8 mouse cellular contexts compared by ENCODE assay signal in the genomic region with DNA sequence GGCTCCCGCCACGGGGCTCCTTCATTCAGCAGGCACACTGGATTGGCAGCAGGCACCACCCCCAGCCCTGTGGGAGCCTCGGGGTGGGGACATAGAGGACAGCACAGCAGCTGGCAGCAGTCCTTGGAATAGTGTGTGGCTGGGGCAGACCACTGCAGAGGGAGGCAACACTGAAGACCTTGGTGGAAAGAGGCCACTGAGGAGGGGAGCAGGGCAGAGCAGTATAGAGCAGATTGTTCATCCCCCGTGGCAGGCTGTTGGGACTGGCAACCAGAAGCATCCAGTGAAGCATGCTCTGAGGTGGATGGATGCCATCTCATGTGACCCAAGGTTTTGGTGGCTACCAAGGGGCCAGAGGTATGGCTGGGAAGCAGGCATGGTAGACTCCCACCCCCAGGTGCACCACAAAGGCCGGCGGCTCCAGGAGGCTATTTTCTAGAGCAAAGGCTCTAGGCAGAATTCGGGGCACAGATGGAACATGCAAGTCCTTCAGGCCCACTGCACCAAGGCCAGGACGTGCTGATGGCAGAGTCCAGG. TPM values are rescaled to one million over a fixed set of nuclear protein-coding genes. Genes with fewer than 3 reads are reported as not detected.
DNase-seq lines count a peak whose midpoint lies in the region; ATAC-seq and TF ChIP-seq lines count a peak whose summit lies in the region.

No protein-coding gene starts in this region.

- H3K9ac ChIP-seq in midbrain, embryonic 11.5 days (ENCODE audit: low read length): peak overlapping the region; percentile 16; the same call in 1 of the 2 replicates

- no peak overlapping the region for H3ac ChIP-seq in myocyte (ENCODE audit: control insufficient read depth, insufficient read length)

- H3K4me1 ChIP-seq in midbrain, embryonic 11.5 days (ENCODE audit: control insufficient read depth, insufficient read depth, low read length): peaks cover 3% of the 10 kb centered on the region; the same call in 1 of the 2 replicates
- H3K4me1 ChIP-seq in midbrain, embryonic 10.5 days: peaks cover 9% of the 10 kb centered on the region; the same call in 1 of the 2 replicates
- H3K4me1 ChIP-seq in hindbrain, embryonic 10.5 days (replicated peaks): peaks cover 31% of the 10 kb centered on the region

- H3K4me2 ChIP-seq in midbrain, embryonic 11.5 days: no peak overlapping the region
- H3K4me2 ChIP-seq in myocyte (ENCODE audit: low read depth): no peak overlapping the region

- H3K9me3 ChIP-seq in midbrain, embryonic 11.5 days (ENCODE audit: control insufficient read depth, low read length): no peaks in the 10 kb centered on the region
- H3K9me3 ChIP-seq in midbrain, embryonic 10.5 days (replicated peaks): no peaks in the 10 kb centered on the region
- H3K9me3 ChIP-seq in hindbrain, embryonic 10.5 days: no peaks in the 10 kb centered on the region

- WGBS in midbrain, embryonic 11.5 days: 69% methylated on average over 8 of the region's 8 CpGs
- WGBS in midbrain, embryonic 10.5 days: 81% methylated on average over 8 of the region's 8 CpGs
- WGBS in hindbrain, embryonic 10.5 days: 68% methylated on average over 8 of the region's 8 CpGs

- no peak overlapping the region for H3K27ac ChIP-seq in midbrain, embryonic 11.5 days (ENCODE audit: low read depth, low read length)
- no peak overlapping the region for H3K27ac ChIP-seq in midbrain, embryonic 10.5 days (replicated peaks)
- H3K27ac ChIP-seq in hindbrain, embryonic 10.5 days: peak overlapping the region; percentile 41

- no peaks in the 10 kb centered on the region for H3K36me3 ChIP-seq in midbrain, embryonic 11.5 days (ENCODE audit: control insufficient read depth, insufficient read depth, low read length)
- peaks cover 3% of the 10 kb centered on the region; the same call in 1 of the 2 replicates for H3K36me3 ChIP-seq in midbrain, embryonic 10.5 days
- H3K36me3 ChIP-seq in hindbrain, embryonic 10.5 days: no peaks in the 10 kb centered on the region
- H3K36me3 ChIP-seq in myocyte (ENCODE audit: control insufficient read depth, insufficient read depth): no peaks in the 10 kb centered on the region

- peaks cover 20% of the 10 kb centered on the region for H3K79me2 ChIP-seq in myocyte (ENCODE audit: control insufficient read depth, insufficient read depth)

- ATAC-seq in frontal cortex, adult (ENCODE audit: low TSS enrichment): peak; percentile 70; the same call in 1 of the 2 replicates
- ATAC-seq in midbrain, embryonic 11.5 days (ENCODE audit: low FRiP score): peak; percentile 42; the same call in 1 of the 2 replicates

- no peak for DNase-seq in frontal cortex, postnatal 14 days (ENCODE audit: low spot score in 2 of 2)
- no peak for DNase-seq in midbrain, embryonic 11.5 days (ENCODE audit: low spot score, missing footprints)
- DNase-seq in midbrain, embryonic 10.5 days (ENCODE audit: low spot score): no peak
- DNase-seq in hindbrain, embryonic 10.5 days (ENCODE audit: low spot score): no peak
- DNase-seq in right cerebral cortex, postnatal 4 days: no peak
- DNase-seq in frontal cortex, adult 2 months (ENCODE audit: extremely low spot score in 1 of 2, low spot score in 1 of 2): no peak

- no peak for TF ChIP-seq POLR2A in myocyte (IDR thresholded peaks at IDR 0.05; ENCODE audit: insufficient read length, low read depth)

- no peaks in the 10 kb centered on the region for H3K27me3 ChIP-seq in midbrain, embryonic 11.5 days (ENCODE audit: control insufficient read depth, insufficient read depth, low read length)
- no peaks in the 10 kb centered on the region for H3K27me3 ChIP-seq in midbrain, embryonic 10.5 days (ENCODE audit: low read depth, poor library complexity, severe bottlenecking)
- no peaks in the 10 kb centered on the region for H3K27me3 ChIP-seq in hindbrain, embryonic 10.5 days (ENCODE audit: insufficient read depth, poor library complexity, severe bottlenecking)
- H3K27me3 ChIP-seq in myocyte (ENCODE audit: control insufficient read depth, insufficient read depth, insufficient read length): no peaks in the 10 kb centered on the region

- no peak overlapping the region for H3K4me3 ChIP-seq in midbrain, embryonic 11.5 days (ENCODE audit: low read depth, low read length)
- no peak overlapping the region for H3K4me3 ChIP-seq in midbrain, embryonic 10.5 days
- H3K4me3 ChIP-seq in hindbrain, embryonic 10.5 days: no peak overlapping the region
- H3K4me3 ChIP-seq in myocyte: no peak overlapping the region

TF ChIP-seq in myocyte, 11 proteins besides CTCF, POLR2A, EP300 and RAD21:
- TF ChIP-seq E2F4 (IDR thresholded peaks at IDR 0.05; ENCODE audit: insufficient read depth) (no peak), MYOG (IDR thresholded peaks at IDR 0.05; ENCODE audit: control insufficient read depth in 1 of 3, insufficient read depth in 1 of 3, insufficient read length in 2 of 3, low read depth in 2 of 3) (peak in 2 of 3 experiments; percentile 27 to 84), MYOD1 (IDR thresholded peaks at IDR 0.05; ENCODE audit: control insufficient read depth in 1 of 3, insufficient read length in 2 of 3, low read depth in 2 of 3) (peak in 2 of 3 experiments; percentile 19 to 35), SRF (IDR thresholded peaks at IDR 0.05; ENCODE audit: control insufficient read depth, insufficient read length, low read depth) (peak; percentile 7), TCF12 (IDR thresholded peaks at IDR 0.05; ENCODE audit: insufficient read depth, poor library complexity, severe bottlenecking) (no peak)

RNA-seq across cellular contexts. Expression of gene Ppp1r37, which starts 20.7 kb away (rescaled TPM):
- polyA plus RNA-seq in midbrain, embryonic 11.5 days (2014; fragmentation: Nextera tagmentation; extraction: Ambion mirVana): 2.8 and 3.0 TPM in 2 replicates
- 20.3 and 20.5 TPM in 2 replicates for polyA plus RNA-seq in midbrain, embryonic 10.5 days (2016; fragmentation: Nextera tagmentation; extraction: Ambion mirVana)
- polyA plus RNA-seq in hindbrain, embryonic 10.5 days (2016; fragmentation: Nextera tagmentation; extraction: Ambion mirVana): 22.6 and 30.4 TPM in 2 replicates
- polyA plus RNA-seq in myocyte (2012; fragmentation: generic; extraction: Trizol): 48.4 TPM
- 131 and 146 TPM in 2 replicates for polyA plus RNA-seq in frontal cortex, adult 2 months (2012; rRNA removed)

RNA-seq across cellular contexts. Expression of gene Nkpd1, which starts 24.6 kb away (rescaled TPM):
- polyA plus RNA-seq in midbrain, embryonic 11.5 days (2014; fragmentation: Nextera tagmentation; extraction: Ambion mirVana): not detected in 2 replicates
- polyA plus RNA-seq in midbrain, embryonic 10.5 days (2016; fragmentation: Nextera tagmentation; extraction: Ambion mirVana): 0.06 TPM in 2 replicates
- polyA plus RNA-seq in hindbrain, embryonic 10.5 days (2016; fragmentation: Nextera tagmentation; extraction: Ambion mirVana): 0.09 and 0.10 TPM in 2 replicates
- 0.06 TPM for polyA plus RNA-seq in myocyte (2012; fragmentation: generic; extraction: Trizol)
- polyA plus RNA-seq in frontal cortex, adult 2 months (2012; rRNA removed): 1.0 and 1.4 TPM in 2 replicates

RNA-seq across cellular contexts. Expression of gene Trappc6a, which starts 34.0 kb away (rescaled TPM):
- 41.5 and 51.6 TPM in 2 replicates for polyA plus RNA-seq in midbrain, embryonic 11.5 days (2014; fragmentation: Nextera tagmentation; extraction: Ambion mirVana)
- polyA plus RNA-seq in midbrain, embryonic 10.5 days (2016; fragmentation: Nextera tagmentation; extraction: Ambion mirVana): 65.2 and 68.2 TPM in 2 replicates
- 68.8 and 71.4 TPM in 2 replicates for polyA plus RNA-seq in hindbrain, embryonic 10.5 days (2016; fragmentation: Nextera tagmentation; extraction: Ambion mirVana)
- polyA plus RNA-seq in myocyte (2012; fragmentation: generic; extraction: Trizol): 57.3 TPM
- polyA plus RNA-seq in frontal cortex, adult 2 months (2012; rRNA removed): 23.7 and 30.1 TPM in 2 replicates

RNA-seq across cellular contexts. Expression of gene Bloc1s3, which starts 34.1 kb away (rescaled TPM):
- polyA plus RNA-seq in midbrain, embryonic 11.5 days (2014; fragmentation: Nextera tagmentation; extraction: Ambion mirVana): 2.6 TPM in 2 replicates
- polyA plus RNA-seq in midbrain, embryonic 10.5 days (2016; fragmentation: Nextera tagmentation; extraction: Ambion mirVana): 2.3 and 2.4 TPM in 2 replicates
- 2.4 and 3.8 TPM in 2 replicates for polyA plus RNA-seq in hindbrain, embryonic 10.5 days (2016; fragmentation: Nextera tagmentation; extraction: Ambion mirVana)
- 7.8 TPM for polyA plus RNA-seq in myocyte (2012; fragmentation: generic; extraction: Trizol)
- polyA plus RNA-seq in frontal cortex, adult 2 months (2012; rRNA removed): 7.9 and 8.1 TPM in 2 replicates

RNA-seq across cellular contexts. Expression of gene Zfp296, which starts 34.9 kb away (rescaled TPM):
- polyA plus RNA-seq in midbrain, embryonic 11.5 days (2014; fragmentation: Nextera tagmentation; extraction: Ambion mirVana): 0.10 and 0.20 TPM in 2 replicates
- polyA plus RNA-seq in midbrain, embryonic 10.5 days (2016; fragmentation: Nextera tagmentation; extraction: Ambion mirVana): 0.10 and 0.22 TPM in 2 replicates
- 0.22 and 0.72 TPM in 2 replicates for polyA plus RNA-seq in hindbrain, embryonic 10.5 days (2016; fragmentation: Nextera tagmentation; extraction: Ambion mirVana)
- 1.5 TPM for polyA plus RNA-seq in myocyte (2012; fragmentation: generic; extraction: Trizol)
- polyA plus RNA-seq in frontal cortex, adult 2 months (2012; rRNA removed): 2.0 and 2.9 TPM in 2 replicates
